Mouse (Mus musculus): ENCODE data around the gene Mrpl38.

Gene Mrpl38

DNA sequence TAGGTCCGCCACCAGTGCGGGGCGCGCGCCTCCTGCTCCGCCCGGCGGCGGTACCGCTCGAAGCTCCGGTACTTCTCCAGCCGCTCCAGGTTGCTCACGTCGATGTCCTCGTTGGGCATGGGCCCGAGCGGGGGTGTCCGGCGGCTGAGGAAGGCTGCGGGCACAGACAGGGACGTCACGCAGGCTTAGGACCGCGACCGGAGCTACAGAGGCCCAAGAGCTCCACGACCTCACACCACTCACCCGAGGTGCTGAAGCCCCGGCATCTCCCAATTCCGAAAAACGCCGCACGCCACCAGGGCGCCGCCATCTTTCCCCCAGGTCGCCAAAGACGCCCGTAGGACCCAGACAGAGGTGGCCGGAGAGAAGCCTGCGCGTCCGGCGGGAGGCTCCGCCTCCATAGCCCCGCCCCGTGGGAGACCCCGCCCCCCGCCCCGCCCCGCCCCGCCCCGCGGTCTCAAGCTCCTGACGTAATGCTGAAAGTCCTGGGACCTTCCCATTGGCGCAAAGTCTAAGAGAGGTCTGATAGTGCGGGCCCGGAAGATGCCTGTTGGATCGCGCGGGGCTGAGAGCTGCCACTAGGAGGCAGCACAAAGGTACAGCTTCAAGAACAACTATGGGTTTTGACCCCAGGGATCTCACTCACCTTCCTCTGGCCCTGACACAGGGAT, at the start of gene Mrpl38:
Mrpl38 (minus strand) TSS at position 401 of the 671 bp plus-strand sequence.
- DNase-seq (ENCODE audit: low spot score), result peak; percentile 94

DNA sequence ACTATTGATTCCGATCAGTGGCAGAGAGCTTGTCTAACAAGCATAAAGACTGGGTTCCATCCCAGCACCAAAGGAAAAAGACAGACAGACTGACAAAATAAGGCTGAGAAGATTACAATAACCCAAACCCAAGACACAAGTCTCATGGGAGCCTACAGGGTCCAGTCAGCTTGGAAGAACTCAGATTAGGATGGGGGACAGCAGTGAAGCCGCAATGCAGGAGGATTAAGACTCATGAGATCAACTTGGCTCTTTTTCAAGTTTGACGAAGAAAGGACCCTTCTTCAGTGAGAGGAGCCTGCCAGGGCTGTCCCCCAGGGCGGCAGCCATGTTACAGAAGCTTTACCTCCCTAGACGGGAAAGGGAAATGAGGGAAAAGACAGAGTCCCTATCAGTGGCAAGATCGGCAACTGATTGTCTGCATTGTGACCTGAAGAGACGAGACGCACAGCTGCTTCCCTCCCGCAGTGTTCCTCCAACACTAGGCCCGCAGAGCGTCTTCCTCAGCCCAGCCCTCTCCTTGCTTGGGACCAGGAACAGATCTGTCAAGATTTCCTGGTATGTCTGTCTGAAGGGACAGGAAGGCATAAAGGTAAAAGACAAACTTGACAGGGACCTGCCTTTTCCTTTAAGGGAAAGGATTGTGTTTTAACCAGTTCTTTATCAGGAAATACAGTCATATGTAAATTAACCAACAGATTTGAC, 48.7 kb upstream of the Mrpl38 start:
- no peak for DNase-seq (ENCODE audit: low spot score)

DNA sequence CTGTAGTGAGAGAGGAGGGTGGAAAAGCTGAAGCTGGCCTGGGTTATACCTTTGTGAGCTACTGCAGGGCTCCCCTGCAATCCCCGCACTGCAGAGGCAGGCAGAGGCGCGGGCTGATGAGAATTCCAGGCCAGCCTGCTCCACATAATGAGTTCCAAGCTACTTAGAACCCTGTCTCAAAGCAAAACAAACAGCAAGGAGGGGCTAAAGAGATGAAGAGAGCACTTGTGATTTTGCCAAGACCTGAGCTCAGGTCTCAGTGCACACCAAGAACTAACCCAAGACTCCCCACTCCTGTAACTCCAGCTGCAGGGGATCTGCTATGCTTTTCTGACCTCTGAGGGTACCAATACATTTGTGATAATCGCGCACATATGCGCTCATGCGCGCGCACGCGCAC, 47.7 kb upstream of the Mrpl38 start:
- no peak for DNase-seq (ENCODE audit: low spot score)

DNA sequence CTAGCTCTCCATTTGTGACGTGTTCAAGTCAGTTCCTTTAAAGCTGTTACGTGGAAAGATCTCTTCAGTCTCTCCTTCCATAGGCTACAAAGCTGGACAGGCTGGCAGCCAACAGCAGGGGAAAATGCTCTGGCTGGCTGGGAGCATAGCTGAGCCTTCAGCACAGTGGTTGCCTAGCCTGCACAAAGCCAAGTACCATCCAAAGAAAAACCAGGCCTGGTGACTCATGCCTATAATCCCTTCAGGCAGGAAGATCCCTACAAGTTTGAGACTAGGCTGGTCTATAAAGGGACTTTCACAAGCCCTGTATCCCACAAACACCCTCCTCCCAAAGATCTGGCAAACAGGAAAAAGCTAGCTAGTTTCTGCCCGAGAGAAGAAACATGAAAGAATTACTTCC, 47.2 kb upstream of the Mrpl38 start:
- DNase-seq (ENCODE audit: low spot score), result peak; percentile 61

DNA sequence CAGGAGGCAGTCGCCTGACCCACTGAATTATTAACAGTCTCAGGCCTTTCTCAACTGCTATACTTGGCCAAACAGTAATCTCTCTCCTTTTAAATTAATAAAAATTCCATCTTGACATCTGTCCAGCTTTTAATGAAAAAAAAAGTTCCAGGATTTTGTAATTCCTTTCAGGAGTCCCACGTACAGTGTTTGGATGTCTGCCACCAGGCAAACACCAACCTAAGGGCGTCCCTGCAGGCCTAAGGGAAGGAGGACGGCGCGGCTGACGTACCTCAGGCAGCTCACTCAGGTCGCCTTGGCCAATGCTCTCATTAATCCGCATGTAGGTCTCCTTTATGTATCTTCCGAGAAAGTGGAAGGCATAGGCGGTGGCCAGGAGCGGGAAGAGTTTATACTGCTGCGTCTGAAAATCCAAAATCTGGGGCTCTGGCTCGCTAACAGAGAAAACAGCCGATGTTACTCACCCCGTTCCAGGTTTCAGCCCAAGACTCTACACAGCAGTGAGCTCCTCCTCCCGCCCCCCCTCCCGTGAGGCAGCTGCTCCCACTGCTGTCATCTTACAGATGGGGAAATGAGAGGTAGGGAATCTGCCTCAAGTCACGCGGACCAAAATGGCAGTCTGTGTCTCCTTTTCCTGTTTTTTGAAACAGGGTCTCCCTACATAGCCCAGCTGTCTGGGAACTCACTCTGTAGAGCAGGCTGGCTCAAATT, 39.9 kb upstream of the Mrpl38 start:
- DNase-seq (ENCODE audit: low spot score), result no peak

DNA sequence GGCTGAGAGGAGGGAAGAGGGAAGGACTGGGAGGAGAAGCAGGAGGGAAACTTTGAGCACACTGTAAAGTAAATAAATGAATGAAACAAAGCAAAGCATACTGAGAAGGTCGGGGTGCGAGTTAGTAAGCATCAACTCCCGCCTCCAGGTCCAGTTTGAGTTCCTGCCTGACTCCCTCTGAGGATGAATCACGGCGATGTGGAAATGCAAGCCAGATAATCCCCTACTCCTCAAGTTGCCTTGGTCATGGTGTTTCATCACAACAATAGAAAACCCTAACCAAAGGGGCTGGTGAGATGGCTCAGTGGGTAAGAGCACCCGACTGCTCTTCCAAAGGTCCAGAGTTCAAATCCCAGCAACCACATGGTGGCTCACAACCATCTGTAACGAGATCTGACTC, 37.3 kb upstream of the Mrpl38 start:
- DNase-seq (ENCODE audit: low spot score), result no peak

DNA sequence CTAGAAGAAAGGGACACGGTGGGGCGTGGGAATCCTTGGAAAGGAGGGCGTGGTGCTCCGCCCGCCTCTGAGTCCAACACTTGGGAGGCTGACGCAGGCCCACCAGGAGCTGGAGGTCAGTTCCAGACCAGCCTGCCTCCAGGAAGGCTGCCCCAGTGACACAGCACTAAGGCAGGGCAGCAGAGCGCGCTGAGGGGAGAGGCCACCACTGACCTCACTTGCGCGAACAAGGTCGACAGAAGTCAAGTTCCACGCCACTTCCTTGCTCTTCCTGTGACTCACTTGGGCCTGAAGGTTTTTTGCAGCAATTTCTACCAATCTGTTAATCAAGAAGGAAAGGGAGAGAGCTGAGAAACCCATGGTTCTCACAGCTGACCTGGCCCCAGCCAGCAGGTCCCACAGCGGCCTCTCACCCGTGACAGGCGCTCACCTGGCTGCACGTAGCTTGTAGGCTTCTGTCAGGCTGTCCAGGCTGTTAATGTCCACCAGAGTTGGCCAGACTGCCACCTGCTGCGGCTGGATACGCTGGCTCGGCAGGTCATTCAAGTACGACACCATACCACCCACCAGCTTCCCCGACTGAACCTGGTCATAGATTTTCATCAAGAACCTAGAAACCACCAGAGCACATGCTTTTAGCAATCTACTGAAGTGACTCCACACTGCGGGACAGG, 36.2 kb upstream of the Mrpl38 start:
- DNase-seq (ENCODE audit: low spot score), result no peak

DNA sequence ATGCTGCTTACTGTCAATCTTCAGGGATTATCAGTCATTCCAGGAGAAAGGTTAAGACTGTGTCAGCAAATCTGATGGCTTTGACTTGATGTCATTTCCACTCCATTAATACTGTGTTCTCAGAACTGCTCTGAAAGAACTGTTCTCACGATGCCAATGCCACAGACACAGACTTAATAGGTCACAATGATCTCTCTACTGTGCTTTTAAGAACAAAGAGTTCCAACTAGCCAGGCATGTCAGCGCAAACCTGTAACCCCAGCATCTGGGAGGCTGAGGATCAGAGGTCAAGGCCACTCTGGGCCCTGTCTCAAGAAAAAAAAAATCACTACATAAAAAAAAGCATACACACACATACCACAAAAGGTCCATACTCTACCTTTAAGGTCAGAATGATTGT, 33.3 kb upstream of the Mrpl38 start:
- DNase-seq (ENCODE audit: low spot score), result no peak

DNA sequence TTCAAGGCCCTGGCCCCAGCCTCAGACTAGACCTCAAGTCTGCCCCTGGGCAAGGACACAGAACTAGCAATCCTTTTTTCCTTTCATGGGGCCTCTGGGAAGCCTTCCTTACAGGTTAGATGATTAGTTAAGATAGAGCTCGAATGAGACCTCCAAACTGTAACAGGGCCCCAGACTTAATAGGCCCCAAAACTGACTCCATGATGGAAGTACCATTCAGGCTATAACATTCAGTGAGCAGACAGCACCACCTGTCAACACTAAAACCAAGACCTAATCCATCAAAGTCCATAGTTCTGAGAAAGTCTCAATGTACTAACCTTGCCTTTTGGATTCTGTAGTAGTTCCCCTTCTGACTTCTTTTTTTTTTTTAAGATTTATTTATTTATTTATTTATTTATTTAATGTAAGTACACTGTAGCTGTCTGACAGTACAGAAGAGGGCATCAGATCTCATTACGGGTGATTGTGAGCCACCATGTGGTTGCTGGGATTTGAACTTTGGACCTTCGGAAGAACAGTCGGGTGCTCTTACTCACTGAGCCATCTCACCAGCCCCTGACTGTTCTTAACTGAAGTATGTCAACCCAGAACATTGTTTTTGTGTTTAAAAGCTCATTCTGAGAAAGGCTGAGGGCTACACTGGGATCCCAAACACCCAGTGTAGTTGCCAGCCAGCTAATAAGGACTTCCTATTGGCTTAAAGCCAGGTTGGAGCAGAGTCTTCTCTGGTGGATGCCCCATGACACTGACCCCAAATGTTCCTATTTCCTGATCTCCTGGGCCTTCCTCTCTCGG, 31.5 kb upstream of the Mrpl38 start:
- no peak for DNase-seq (ENCODE audit: low spot score)

DNA sequence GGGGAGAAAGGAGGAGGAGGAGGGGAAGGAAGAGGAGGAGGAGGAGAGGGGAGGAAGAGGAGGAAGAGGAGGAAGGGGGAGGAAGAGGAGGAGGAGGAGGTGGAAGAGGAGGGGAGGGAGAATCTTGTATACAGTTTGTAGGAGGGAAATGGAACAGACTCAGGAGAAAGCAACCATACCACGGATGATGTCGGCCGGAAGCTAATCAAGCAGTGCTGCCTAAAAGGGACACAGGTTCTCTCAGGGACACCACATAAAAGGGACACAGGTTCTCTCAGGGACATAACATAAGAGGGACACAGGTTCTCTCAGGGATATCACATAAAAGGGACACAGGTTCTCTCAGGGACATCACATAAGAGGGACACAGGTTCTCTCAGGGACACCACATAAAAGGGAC, 30.5 kb upstream of the Mrpl38 start:
- DNase-seq (ENCODE audit: low spot score), result no peak

DNA sequence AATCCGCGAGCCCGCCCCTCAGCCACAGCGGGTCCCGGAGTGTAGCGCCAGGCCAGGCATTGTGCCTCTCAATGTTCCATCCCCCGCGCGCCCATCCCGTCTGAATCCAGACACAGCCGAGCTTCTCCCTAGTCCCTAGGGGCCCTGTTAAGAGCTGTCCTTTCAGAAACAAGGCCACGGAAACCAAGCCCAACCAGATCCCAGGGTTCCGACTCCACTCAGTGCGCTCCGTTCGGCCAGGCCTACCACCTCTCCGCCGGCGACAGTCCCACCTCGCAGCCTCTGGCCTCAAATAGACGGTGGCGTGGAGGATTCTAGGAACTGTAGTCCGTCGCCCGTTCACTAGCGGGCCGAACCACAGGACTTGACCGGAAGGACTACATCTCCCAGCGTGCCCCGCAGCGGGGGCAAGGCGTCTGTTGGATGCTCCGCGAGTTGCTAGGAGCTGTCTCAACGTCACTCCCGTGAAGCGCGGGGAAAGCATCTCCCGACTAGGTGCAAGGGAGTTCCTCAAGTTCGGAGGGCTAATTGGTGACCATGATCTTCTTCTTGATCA, 29.3 kb upstream of the Mrpl38 start, which contains the start of gene Fbf1:
Fbf1 (minus strand) TSS at position 283 of the 556 bp plus-strand sequence.
- peak; percentile 96 for DNase-seq (ENCODE audit: low spot score)

DNA sequence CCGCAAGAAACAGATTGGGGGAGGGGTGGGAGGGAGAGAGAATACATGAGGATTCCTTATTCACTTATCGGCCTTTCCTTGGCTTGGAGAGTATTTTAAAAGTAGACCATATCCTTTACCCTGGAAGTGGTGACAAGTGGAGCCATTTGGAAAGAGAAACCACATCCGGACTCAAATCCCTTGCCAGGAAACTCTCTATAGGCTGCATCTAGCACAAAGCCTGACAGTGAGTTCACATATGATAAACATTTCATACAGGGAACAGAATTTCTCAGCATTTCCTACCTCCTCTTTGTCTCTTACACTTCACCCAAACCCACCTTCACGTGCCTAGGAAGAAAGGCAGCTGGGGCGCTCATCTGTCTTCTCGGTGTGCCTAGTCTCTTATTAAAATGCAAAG, 28.6 kb upstream of the Mrpl38 start:
- DNase-seq (ENCODE audit: low spot score), result no peak

DNA sequence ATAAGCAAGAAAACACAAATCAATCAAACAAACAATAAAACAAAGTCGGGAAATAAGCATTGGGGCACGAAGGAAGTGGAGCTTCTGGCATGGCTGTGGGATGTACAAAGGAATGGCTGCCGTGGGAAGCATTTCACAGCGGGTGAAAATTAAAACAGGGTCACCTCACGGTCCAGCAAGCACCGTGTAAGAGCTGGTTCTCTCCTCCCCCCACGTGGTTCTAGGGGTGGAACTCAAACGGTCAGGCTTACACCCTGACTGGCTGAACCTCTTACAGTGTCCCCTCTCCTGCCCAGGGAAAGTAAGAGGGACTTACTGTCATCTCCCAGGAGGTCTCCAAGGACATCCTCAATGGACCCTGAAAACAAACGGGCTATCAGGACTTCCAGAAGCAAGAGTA, 24.3 kb upstream of the Mrpl38 start:
- no peak for DNase-seq (ENCODE audit: low spot score)

DNA sequence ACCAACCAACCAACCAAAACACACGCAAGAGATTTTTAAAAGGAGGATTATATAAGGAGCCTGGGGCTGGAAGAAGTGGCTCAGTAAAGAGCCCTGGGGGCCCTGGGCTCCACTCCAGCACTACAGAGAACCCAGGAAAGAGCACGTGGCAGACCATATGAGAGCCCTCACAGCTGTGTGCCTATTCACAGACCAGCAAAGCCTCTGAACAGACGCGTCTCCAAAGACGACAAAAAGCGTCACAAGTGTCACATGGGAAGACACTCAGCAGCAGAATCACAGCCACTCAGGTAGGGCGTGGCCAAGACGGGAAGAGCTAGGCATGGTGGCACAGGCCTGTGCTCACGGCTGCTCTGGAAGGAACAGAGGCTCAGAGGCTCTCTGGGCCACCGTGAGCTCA, 23.5 kb upstream of the Mrpl38 start:
- DNase-seq (ENCODE audit: low spot score), result no peak

DNA sequence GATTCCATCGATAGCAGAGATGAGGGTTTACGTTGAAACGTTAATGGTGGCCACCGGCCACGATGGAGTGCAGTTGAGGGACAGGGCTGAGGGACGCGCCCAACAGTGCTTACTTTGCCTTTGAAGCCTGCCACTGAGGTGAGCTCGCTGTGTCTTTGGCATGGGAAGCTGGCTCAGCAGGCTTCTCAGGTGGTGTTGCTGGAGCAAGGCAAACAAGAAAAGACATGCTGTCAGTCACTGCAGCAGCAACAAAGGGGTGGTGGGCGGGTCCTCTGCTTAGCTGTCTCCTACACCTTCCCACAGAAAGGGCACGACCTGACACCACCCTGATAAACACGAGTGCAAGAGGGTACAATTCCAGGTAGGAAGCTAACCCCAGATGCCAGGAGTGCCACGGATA, 22.6 kb upstream of the Mrpl38 start:
- no peak for DNase-seq (ENCODE audit: low spot score)

DNA sequence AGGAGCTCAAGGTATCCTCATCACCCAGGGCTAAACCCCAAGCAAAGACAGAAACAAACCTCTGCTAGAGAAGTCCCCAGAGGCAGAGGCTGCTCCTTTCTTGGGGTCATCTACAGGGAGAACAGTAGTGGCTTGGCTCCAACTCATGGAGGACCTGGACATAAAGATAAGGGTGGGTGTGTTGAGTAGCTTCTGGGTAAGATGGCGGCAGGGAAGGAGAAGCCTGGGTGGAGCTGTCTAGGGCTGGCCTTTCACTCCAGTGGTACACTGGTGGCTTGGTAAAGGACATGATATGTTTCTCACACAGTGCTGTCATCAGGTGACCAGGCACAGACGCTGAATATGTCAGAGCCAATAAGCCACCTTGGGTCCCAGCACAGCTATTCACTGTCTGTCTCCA, 12.3 kb upstream of the Mrpl38 start:
- DNase-seq (ENCODE audit: low spot score), result no peak

DNA sequence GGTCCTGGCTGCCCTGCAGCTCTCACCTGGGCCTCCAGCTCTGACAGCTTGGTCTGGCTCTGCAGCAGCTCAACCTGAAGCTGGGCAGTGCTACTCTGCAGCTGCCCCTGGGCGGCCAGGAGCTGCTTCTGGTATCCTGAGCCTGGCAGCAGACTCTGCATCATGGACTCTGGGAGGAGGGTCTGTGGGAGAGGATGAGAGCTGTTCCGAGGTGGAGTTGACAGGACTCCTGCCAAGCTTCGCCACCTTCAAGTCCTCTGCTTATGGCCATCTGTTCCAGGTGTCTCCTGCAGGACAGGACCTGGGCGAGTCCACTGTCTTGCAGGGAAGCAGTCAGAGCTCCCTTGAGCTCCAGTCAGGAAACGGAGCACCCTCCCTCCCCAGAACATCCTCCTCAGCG, 10.7 kb upstream of the Mrpl38 start:
- no peak for DNase-seq (ENCODE audit: low spot score)

DNA sequence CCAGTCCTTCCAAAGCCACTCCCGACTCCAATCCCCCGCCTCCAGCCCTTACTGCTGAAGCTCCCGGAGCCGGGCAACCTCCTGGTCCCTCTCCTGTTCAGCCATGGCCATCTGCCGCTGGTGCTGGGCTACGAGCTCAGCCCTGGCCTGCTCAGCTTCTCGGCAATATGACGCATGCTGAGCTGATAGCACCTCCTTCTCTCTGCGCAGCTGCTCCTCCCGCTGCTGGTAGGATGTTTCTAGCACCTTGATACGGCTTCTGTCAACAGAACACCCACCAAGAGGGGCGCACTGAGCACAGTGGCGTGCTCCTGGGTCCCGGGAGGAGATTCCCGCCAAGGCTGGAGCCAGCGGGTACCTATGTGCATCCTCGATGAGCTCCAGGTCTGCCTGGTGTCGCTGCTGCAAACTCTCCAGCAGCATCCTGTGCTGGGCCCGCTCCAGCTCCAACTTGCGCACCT, 10.1 kb upstream of the Mrpl38 start:
- DNase-seq (ENCODE audit: low spot score), result no peak

DNA sequence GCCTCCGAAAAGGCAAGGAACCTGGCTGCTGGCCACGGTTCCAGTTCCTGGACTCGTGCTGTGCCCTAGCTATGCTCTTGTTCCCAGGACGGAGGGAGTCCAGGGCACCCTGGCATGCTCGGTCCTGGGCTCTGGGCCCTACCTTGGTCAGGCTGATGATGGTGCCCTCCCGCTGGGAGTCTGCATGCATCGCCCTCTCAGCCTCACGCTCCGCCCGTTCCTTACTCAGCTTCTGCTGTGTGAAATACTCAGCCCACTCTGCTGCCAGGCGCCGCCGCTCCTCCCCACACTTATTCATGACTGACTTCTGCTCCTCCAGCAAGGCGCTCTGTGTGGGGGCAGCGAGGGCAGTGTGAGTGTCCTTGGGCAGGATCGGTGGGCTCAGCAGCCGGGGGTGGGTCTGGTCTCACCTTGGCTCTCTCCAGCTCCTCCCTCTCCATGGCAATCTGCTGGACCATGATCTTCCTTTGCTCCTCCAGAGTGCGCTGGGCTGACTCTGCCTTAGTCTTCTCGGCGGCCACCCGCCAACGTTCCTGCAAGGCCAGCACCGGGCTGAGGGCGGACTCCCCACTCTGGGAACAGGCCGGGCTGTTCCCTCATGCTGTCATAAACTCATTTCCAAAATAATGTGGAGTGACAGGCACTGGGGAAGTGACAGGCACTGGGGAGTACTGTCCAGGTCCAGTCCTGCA, 7.8 kb upstream of the Mrpl38 start:
- DNase-seq (ENCODE audit: low spot score), result no peak

DNA sequence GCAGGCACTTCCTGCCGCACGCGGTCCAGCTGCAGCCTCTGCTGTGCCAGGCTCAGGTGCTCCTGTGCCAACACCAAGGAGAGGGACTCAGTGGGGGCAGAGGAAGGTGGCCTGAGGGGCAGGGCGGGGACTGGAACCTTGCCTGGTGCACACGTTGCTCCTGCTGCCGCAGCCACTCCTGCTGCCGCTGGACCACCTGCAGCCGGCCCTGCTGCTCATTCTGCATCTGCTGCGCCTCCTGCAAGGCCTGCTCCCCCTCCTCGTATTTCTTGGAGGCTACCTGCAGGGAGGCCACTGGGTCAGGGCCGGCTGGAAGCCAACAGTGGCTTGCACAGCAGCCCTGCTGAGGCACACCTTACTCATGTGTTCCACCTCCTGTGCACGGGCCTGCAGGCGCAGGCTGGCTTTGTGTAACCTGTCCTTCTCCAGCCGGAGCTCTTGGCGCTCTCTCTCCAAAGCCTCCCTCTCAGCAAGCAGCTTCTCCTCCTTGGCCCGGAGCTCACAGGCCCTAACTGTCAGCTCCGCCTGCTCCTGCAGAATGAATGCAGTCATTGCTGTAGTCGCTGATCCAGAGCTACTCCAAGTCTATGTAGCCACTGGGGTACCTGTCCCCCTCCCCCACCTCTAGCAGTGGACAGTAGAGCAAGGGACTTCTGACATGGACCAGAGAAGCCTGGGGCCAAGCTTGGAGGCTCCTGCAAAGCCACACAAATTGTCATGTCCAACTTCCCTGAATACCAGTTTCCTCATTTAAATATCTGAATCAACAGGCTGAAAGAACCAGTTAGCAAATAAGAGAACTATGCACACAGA, 7.0 kb upstream of the Mrpl38 start:
- DNase-seq (ENCODE audit: low spot score), result no peak

All from MN1 (cell line).